Mouse (Mus musculus): ENCODE measurements around the gene Ptk7. TPM values are rescaled to one million over a fixed set of nuclear protein-coding genes. Genes with fewer than 3 reads are reported as not detected.

The Ptk7 gene
- polyA plus RNA-seq, 1 experiment from 2014 or later, result 15.3 TPM

- H3K36me3 ChIP-seq (ENCODE audit: control insufficient read depth, insufficient read depth, low read length), result peaks cover 29% of the 10 kb centered on the region
- peak overlapping the region; percentile 90 for H3K4me3 ChIP-seq (ENCODE audit: low read depth, low read length)
- WGBS, result 1% methylated on average over 13 of the region's 13 CpGs
- H3K4me2 ChIP-seq (ENCODE audit: low read length), result peak overlapping the region; percentile 70
- DNase-seq (ENCODE audit: low spot score), result peak; percentile 48
- H3K9ac ChIP-seq (ENCODE audit: low read length), result peak overlapping the region; percentile 92
- peaks cover 24% of the 10 kb centered on the region for H3K4me1 ChIP-seq (ENCODE audit: control insufficient read depth, insufficient read depth, low read length)
- no peaks in the 10 kb centered on the region for H3K27me3 ChIP-seq (replicated peaks; ENCODE audit: control insufficient read depth, insufficient read depth, low read length)
- peak overlapping the region; percentile 82 for H3K27ac ChIP-seq (ENCODE audit: low read depth, low read length)
- no peaks in the 10 kb centered on the region for H3K9me3 ChIP-seq (replicated peaks; ENCODE audit: control insufficient read depth, low read length)
- ATAC-seq, result peak; percentile 29
These were observed 873 bp downstream of the Ptk7 start for GRCm38 (mm10) chr17:46628471-46628790.

DNA sequence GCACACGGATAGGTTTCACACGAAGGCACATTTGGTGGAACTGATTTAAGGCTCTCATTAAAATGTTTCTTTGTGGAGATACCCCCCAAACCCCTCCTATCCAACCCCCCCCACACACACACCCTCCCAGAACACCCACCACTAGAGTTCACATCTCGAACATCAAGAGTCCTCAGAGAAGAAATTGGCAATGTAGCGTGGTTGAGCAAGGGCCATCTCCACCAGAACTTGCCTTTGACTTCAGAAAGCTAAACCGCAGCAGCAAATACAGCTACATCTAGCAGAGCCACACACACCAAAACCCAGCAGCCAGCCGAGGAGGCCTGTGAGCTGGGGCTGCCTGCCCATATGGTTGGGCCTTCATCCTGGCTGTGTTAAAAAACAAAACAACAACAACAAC is 1.9 kb downstream of the Ptk7 start:
- Histone ChIP-seq H3K4me1 (ENCODE audit: control insufficient read depth, insufficient read depth, low read length) (peaks cover 24% of the 10 kb centered on the region), H3K36me3 (ENCODE audit: control insufficient read depth, insufficient read depth, low read length) (peaks cover 19% of the 10 kb centered on the region), H3K9ac (ENCODE audit: low read length) (peak overlapping the region; percentile 92), H3K27ac (ENCODE audit: low read depth, low read length) (no peak overlapping the region), H3K9me3 (replicated peaks; ENCODE audit: control insufficient read depth, low read length) (no peaks in the 10 kb centered on the region), H3K4me2 (ENCODE audit: low read length) (peak overlapping the region; percentile 70), H3K27me3 (replicated peaks; ENCODE audit: control insufficient read depth, insufficient read depth, low read length) (no peaks in the 10 kb centered on the region), H3K4me3 (ENCODE audit: low read depth, low read length) (peak overlapping the region; percentile 90)
- DNase-seq (ENCODE audit: low spot score), result no peak
- 56% methylated on average over 6 of the region's 6 CpGs for WGBS
- ATAC-seq, result no peak

- Histone ChIP-seq H3K36me3 (ENCODE audit: control insufficient read depth, insufficient read depth, low read length) (no peaks in the 10 kb centered on the region), H3K27ac (ENCODE audit: low read depth, low read length) (peak overlapping the region; percentile 35; the same call in 1 of the 2 replicates), H3K9me3 (replicated peaks; ENCODE audit: control insufficient read depth, low read length) (no peaks in the 10 kb centered on the region), H3K4me2 (ENCODE audit: low read length) (no peak overlapping the region), H3K4me3 (ENCODE audit: low read depth, low read length) (no peak overlapping the region), H3K9ac (ENCODE audit: low read length) (peak overlapping the region; percentile 48), H3K4me1 (ENCODE audit: control insufficient read depth, insufficient read depth, low read length) (peaks cover 36% of the 10 kb centered on the region), H3K27me3 (replicated peaks; ENCODE audit: control insufficient read depth, insufficient read depth, low read length) (no peaks in the 10 kb centered on the region)
- ATAC-seq, result no peak
- DNase-seq (ENCODE audit: low spot score), result no peak
- WGBS, result 69% methylated on average over 12 of the region's 12 CpGs
These were observed 4.7 kb downstream of the Ptk7 start for GRCm38 (mm10) chr17:46624598-46624997.

DNA sequence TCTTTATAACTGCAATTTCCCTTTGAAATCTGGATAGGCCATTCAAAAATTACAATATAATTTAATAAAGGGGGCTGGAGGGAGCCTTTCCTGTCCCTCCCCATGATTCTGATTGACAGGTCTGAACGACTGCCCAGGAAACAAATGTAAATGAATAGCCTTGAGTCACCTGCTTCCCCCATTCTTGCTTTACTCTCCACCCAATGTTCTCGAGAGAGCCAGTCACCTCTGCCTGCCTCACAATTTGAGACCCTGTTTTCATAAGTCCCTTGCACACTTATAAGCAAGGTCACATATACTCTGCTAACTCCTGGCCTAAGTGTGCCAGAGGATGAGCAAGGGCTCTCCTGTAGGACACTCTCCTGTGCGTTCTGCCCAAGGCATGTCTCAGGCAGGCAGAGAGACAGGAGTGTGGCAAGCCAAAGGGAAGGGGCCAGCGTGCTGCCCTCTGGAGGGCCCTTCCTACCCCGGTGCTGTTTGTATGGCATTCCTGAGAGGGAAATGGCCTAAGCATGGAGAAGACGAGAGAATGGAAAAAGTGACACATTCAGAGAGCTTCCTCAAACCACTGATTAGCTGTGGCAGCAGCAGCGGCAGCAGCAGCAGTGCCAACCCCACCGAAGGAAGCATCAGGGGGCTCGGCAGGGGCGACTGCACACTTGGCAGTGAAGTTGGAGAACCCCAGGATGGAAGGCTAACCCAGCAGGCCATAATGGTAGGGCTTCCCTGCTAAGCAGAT is 5.3 kb downstream of the Ptk7 start:
- ATAC-seq (no peak), DNase-seq (ENCODE audit: low spot score) (no peak)
- Histone ChIP-seq H3K9ac (ENCODE audit: low read length) (peak overlapping the region; percentile 48; the same call in 1 of the 2 replicates), H3K9me3 (replicated peaks; ENCODE audit: control insufficient read depth, low read length) (no peaks in the 10 kb centered on the region), H3K36me3 (ENCODE audit: control insufficient read depth, insufficient read depth, low read length) (no peaks in the 10 kb centered on the region), H3K4me1 (ENCODE audit: control insufficient read depth, insufficient read depth, low read length) (peaks cover 43% of the 10 kb centered on the region), H3K4me2 (ENCODE audit: low read length) (no peak overlapping the region), H3K27me3 (replicated peaks; ENCODE audit: control insufficient read depth, insufficient read depth, low read length) (no peaks in the 10 kb centered on the region), H3K27ac (ENCODE audit: low read depth, low read length) (peak overlapping the region; percentile 35; the same call in 1 of the 2 replicates), H3K4me3 (ENCODE audit: low read depth, low read length) (no peak overlapping the region)
- 22% methylated on average over 10 of the region's 10 CpGs for WGBS

GRCm38 (mm10) chr17:46622269-46622668 is 7.0 kb downstream of the Ptk7 start:
- Histone ChIP-seq H3K27ac (ENCODE audit: low read depth, low read length) (no peak overlapping the region), H3K36me3 (ENCODE audit: control insufficient read depth, insufficient read depth, low read length) (no peaks in the 10 kb centered on the region), H3K4me3 (ENCODE audit: low read depth, low read length) (no peak overlapping the region), H3K4me1 (ENCODE audit: control insufficient read depth, insufficient read depth, low read length) (peaks cover 51% of the 10 kb centered on the region), H3K9me3 (replicated peaks; ENCODE audit: control insufficient read depth, low read length) (no peaks in the 10 kb centered on the region), H3K27me3 (replicated peaks; ENCODE audit: control insufficient read depth, insufficient read depth, low read length) (no peaks in the 10 kb centered on the region), H3K4me2 (ENCODE audit: low read length) (no peak overlapping the region), H3K9ac (ENCODE audit: low read length) (no peak overlapping the region)
- DNase-seq (ENCODE audit: low spot score) (no peak), ATAC-seq (no peak)
- WGBS, result 88% methylated on average over 11 of the region's 11 CpGs

DNA sequence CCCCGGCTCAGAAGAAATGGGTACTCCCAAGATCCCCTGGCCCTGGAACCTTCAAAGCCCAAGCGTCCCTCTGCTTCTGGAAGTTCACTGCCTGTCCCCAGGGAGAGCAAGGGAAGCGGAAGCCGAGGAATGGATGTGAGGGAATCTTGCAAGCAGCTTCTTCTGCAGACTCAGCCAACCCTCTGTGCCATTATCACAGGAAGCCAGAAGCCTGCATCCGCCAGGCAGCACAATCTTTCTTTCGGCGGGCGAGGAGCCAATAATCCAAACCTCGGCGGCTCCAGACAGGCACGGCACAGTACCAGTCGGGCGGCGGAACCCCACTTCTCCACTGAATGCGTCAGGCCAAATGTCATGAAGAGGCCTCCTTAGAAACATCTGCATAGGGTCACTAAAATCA is 8.0 kb downstream of the Ptk7 start:
- Histone ChIP-seq H3K27ac (ENCODE audit: low read depth, low read length) (peak overlapping the region; percentile 67; the same call in 1 of the 2 replicates), H3K4me1 (ENCODE audit: control insufficient read depth, insufficient read depth, low read length) (peaks cover 53% of the 10 kb centered on the region)

GRCm38 (mm10) chr17:46619683-46620357 is 9.5 kb downstream of the Ptk7 start:
- DNase-seq (ENCODE audit: low spot score), result no peak
- H3K27ac ChIP-seq (ENCODE audit: low read depth, low read length), result peak overlapping the region; percentile 78; the same call in 1 of the 2 replicates
- H3K9ac ChIP-seq (ENCODE audit: low read length), result peak overlapping the region; percentile 58
- peak overlapping the region; percentile 32; the same call in 1 of the 2 replicates for H3K4me2 ChIP-seq (ENCODE audit: low read length)
- no peaks in the 10 kb centered on the region for H3K9me3 ChIP-seq (replicated peaks; ENCODE audit: control insufficient read depth, low read length)
- H3K36me3 ChIP-seq (ENCODE audit: control insufficient read depth, insufficient read depth, low read length), result no peaks in the 10 kb centered on the region
- 28% methylated on average over 16 of the region's 16 CpGs for WGBS
- no peak overlapping the region for H3K4me3 ChIP-seq (ENCODE audit: low read depth, low read length)
- H3K27me3 ChIP-seq (replicated peaks; ENCODE audit: control insufficient read depth, insufficient read depth, low read length), result no peaks in the 10 kb centered on the region
- ATAC-seq, result no peak
- peaks cover 53% of the 10 kb centered on the region for H3K4me1 ChIP-seq (ENCODE audit: control insufficient read depth, insufficient read depth, low read length)

More for the DNA sequence above, 8.0 kb downstream of the Ptk7 start:
- Histone ChIP-seq H3K4me2 (ENCODE audit: low read length) (peak overlapping the region; percentile 19; the same call in 1 of the 2 replicates), H3K27me3 (replicated peaks; ENCODE audit: control insufficient read depth, insufficient read depth, low read length) (no peaks in the 10 kb centered on the region), H3K36me3 (ENCODE audit: control insufficient read depth, insufficient read depth, low read length) (no peaks in the 10 kb centered on the region), H3K4me3 (ENCODE audit: low read depth, low read length) (no peak overlapping the region), H3K9ac (ENCODE audit: low read length) (no peak overlapping the region), H3K9me3 (replicated peaks; ENCODE audit: control insufficient read depth, low read length) (no peaks in the 10 kb centered on the region)
- ATAC-seq, result no peak
- DNase-seq (ENCODE audit: low spot score), result peak; percentile 66
- WGBS, result 55% methylated on average over 15 of the region's 15 CpGs

DNA sequence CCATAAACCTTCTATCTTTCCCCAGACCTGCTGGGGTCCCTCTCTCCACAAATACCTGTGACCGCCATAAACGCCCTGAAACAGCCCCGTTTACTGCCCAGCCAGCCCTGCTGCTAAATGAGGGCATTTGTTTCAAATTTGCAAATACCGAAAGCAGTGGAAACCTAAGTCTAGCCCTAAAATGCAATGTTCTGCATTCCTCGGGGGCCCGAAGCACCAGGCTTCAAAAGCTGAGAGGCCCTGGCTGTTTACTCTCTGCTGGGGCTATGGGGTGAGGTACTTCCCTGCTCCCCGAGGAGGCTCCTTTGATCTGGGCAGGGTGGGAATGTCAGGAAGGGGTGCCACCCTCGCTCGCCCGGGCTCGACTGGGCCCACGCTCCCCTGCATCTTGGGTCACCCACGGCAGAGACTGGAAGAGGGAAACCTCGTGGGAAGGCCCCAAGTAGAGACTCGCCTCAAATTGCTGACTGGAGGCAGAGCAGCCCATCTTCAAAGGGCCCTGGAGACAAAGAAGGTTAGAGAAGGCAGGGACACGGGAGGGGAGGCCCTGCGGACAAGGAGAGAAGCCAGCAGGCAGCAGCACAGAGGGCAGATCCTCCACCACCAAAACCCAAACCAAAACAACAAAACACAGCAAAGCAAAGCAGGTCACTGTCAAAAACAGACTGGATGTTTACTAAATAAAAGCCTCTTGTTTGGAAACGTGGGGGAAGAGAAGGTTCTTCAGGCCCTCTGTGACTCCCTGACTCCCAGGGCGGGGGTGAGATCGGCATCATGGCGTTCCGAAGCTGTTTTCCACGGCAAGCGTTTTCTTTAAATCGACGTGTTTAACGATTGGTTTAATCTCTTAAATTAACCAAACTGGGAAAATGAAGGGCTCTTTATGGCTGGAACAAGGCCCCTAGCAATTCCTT is 10.3 kb downstream of the Ptk7 start:
- Histone ChIP-seq H3K4me2 (ENCODE audit: low read length) (peak overlapping the region; percentile 32), H3K27me3 (replicated peaks; ENCODE audit: control insufficient read depth, insufficient read depth, low read length) (no peaks in the 10 kb centered on the region), H3K27ac (ENCODE audit: low read depth, low read length) (peak overlapping the region; percentile 78), H3K4me1 (ENCODE audit: control insufficient read depth, insufficient read depth, low read length) (peaks cover 45% of the 10 kb centered on the region), H3K36me3 (ENCODE audit: control insufficient read depth, insufficient read depth, low read length) (no peaks in the 10 kb centered on the region), H3K9me3 (replicated peaks; ENCODE audit: control insufficient read depth, low read length) (no peaks in the 10 kb centered on the region), H3K4me3 (ENCODE audit: low read depth, low read length) (no peak overlapping the region), H3K9ac (ENCODE audit: low read length) (peak overlapping the region; percentile 58)
- WGBS, result 4% methylated on average over 27 of the region's 27 CpGs
- DNase-seq (ENCODE audit: low spot score) (peak; percentile 38), ATAC-seq (peak; percentile 33; the same call in 1 of the 2 replicates)
